Mouse (Mus musculus): ENCODE measurements around the gene Ppil2.

- no peak for TF ChIP-seq CTCF (IDR thresholded peaks at IDR 0.05; ENCODE audit: control insufficient read depth, insufficient read depth, insufficient read length)
- no peak for TF ChIP-seq MYOG (IDR thresholded peaks at IDR 0.05; ENCODE audit: control insufficient read depth, extremely low read depth, insufficient read length)
- no peak for TF ChIP-seq USF1 (IDR thresholded peaks at IDR 0.05; ENCODE audit: low read depth)
- no peak for TF ChIP-seq MAX (IDR thresholded peaks at IDR 0.05)
- TF ChIP-seq MYOD1 (IDR thresholded peaks at IDR 0.05; ENCODE audit: control insufficient read depth, insufficient read length, low read depth): no peak
- no peak for TF ChIP-seq CEBPB (IDR thresholded peaks at IDR 0.05; ENCODE audit: low read depth)
- no peak for TF ChIP-seq FOSL1 (IDR thresholded peaks at IDR 0.05; ENCODE audit: insufficient read depth, low read length, poor library complexity, severe bottlenecking)
Observed at GRCm38 (mm10) chr16:17117309-17117799, 6.3 kb upstream of the Ppil2 start.
